Mouse (Mus musculus) testis, postnatal 14 days (tissue): ENCODE measurements at regions not wholly inside any gene's neighbourhood (a gene's known extent, or its start where the extent isn't known, plus 50 kb on each side); places are given as distances from the start of the nearest gene placed in this dataset.

ENCODE experiments used
- DNase-seq: peaks from one replicate; pipeline ENCODE4 v3.0.0; 2021; ENCODE audit warnings: low spot score

DNA sequence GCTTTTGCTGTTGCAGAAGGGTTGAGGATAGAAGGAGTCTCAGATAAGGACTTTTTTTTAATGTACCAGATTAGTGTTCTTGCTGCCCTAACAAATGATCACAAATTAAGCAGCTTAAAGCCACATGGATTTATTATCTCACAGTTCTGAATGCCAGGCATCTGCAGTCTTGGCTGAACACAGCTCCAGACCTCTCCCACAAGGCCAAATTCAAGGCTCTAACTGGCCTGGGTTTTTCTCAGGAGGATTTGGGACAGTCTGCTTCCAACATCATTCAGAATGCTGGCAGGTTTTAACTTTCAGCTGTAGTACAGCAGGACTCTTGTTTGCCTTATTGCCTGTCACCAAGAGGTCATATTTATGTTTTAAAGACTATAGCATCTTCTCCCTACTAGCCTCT, 329.7 kb upstream of the Chrm2 start:
- DNase-seq, result peak; percentile 4

GRCm38 (mm10) chr6:36060411-36060810, 327.5 kb upstream of the Chrm2 start:
- no peak for DNase-seq

DNA sequence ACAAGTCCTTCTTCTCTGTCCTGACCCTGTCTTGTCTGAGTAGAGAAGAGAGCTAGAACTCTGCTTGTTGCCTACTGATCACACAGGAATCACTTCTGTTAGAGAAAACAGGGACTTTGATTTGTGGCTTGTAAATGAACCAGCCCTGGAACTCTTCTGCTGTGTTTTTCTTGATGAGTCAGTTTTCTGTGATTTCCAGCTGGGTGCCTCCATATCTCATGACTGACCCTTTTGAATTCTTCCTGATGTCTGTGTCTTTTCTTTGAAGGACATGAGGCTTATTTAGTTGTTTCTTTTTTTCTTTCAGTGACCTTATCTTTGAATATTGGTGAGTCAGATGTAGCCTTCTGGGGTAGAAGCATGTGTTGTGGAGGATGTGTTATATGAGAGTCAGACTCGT, 323.0 kb upstream of the Chrm2 start:
- DNase-seq, result no peak

DNA sequence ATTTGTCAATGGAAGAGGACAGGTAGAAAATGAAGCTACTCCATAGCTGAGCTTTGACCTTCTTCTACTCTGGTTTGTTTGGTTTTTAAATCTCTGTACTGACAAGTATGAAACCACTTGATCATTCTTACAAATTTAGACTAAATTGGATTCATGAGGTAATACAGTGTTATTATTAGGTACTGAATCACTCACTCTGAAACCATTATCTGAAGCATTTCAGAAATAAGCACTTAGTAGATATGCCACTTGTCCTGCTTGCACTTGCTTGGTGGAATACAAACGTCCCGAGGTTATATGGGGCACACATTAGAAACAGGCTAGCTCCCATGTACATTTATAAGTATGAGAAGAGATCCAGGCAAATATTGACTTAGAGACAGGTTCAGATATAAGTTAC, 319.2 kb upstream of the Chrm2 start:
- DNase-seq, result no peak

DNA sequence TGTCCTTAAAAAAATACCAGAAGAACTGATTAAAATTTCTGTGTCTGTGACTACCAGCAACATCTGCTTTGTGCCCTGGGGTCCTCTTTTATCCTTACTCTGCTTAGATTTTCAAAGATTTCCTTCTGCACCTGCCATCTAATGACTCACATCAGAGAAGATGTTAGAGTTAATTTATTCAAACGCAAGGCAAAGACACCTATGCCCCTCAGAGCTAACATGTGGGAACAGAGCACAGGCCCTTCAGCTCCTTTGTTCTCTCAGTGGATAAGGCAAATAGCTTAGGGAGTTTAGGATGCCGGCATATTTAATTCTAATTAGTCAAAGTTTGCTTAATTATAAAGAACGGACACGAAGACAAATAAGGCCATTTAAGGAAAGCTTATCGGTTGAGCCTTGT, 308.3 kb upstream of the Chrm2 start:
- no peak for DNase-seq

DNA sequence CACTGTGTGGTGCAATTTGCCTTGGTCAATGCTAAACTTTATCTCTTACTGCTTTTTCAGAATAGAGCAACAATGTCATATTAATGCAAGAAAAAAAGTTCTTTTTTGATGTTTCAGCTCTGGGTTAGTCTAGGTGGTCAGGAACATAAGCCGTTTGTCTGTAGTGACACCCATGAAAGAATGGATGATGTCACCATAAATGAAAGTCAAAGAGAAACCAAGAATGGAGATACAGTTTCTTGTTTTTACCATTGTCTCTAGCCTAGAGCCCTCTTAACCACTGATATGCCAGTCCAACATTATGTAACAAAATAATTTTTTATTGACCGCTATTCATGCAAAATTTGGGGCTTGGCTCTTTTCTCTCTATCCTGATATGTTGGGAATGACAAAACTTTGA, 294.3 kb upstream of the Chrm2 start:
- no peak for DNase-seq

GRCm38 (mm10) chr6:36094075-36094474, 293.8 kb upstream of the Chrm2 start:
- DNase-seq, result no peak

DNA sequence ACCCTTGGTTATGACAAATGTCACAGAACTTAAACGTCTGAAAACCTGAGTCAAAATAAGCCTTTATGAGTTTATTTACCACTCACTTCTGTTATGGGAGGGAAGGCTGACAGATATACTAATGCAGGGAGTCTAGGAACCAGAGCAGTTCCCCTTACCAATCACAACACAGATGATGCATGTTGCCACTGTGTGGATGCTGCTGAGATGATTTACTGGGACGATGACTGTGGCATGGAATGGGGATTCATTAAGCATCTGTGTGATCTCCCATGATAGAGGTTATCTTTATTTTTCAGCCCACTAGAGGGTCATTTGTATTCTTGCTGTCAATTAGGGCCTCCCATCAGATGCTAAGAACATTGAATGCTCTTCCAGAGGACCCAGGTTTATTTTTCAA, 290.5 kb upstream of the Chrm2 start:
- no peak for DNase-seq

GRCm38 (mm10) chr6:36098179-36098578, 289.7 kb upstream of the Chrm2 start:
- DNase-seq, result no peak

GRCm38 (mm10) chr6:36108830-36109229, 279.1 kb upstream of the Chrm2 start:
- DNase-seq, result no peak

DNA sequence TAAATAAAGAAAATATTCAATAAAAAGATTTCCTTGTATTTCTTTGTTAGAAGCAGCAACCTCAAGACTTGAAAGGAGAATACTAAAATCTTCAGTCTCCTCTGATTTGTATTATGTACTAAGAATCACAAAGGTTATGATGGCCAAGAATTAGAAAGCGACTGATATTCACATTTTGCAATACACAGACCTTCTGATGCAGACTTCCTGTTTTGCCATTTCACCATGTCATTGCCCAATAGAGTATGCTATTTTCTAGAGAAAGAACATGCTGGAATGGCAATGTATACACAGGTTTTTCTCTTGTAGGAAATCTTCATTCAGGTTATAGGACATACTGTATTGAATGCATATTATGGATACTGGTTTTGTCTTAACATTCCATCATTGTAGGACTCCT, 250.7 kb upstream of the Chrm2 start:
- DNase-seq, result no peak

DNA sequence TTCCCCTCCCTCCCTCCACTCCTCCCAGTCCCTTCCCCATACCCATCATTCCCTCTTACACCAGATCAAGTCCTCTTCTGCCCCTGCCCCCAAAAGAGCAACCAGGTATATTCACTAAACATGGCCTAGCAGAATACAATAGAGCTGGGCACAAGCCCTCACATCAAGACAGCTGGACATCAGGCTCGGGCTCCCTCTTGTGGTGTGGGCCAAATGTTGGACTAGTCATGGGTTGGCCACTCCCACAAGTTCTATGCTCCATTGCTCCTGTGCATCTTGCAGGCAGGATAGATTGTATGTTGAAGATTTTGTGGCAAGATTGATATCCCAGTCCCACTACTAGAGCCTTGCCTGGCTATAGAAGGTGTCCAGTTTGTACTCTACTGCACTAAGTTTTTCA, 240.6 kb upstream of the Chrm2 start:
- DNase-seq, result no peak

DNA sequence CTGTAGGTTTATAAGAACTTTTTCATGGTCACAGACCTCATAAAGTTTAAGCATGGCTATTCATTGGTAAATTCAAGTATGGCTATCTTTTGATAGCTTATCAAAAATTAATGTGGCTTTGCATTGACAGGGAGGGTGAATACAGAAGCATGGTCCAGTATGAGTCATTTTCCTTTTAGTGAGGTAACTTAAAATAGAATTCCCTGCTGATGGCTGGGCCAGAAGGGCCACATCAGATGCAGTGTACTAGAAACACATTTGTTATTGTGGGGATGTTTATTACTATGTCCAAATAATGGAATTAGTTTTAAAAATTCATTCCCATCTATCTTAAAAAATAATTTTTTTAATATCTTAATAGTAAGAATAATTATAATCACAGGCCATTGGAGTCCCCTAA, 213.4 kb upstream of the Chrm2 start:
- no peak for DNase-seq

GRCm38 (mm10) chr6:36175112-36175511, 212.8 kb upstream of the Chrm2 start:
- no peak for DNase-seq

GRCm38 (mm10) chr6:36179895-36180294, 208.0 kb upstream of the Chrm2 start:
- DNase-seq, result no peak

GRCm38 (mm10) chr6:36182698-36183097, 205.2 kb upstream of the Chrm2 start:
- no peak for DNase-seq

- no peak for DNase-seq
Observed at GRCm38 (mm10) chr6:36206666-36207065, 181.2 kb upstream of the Chrm2 start.

- DNase-seq, result no peak
Observed at GRCm38 (mm10) chr6:36221308-36221707, 166.6 kb upstream of the Chrm2 start.

DNA sequence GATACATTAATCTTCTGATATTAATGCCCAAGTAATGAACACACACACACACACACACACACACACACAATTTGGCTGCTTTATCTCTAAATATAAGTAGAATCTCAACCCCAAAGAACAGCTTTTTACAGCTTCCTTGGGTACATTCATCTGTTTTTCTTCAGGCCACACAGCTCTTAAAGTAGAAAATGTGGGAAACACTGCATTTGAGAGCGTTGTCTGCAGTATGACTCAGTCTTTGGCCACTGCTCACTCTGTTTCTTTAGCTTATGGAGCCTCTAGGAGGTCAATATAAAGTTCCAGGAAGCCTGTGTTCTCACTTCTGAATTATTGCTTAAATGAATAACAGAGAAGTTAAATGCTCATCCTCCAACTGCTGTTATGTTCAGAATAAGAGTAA, 153.4 kb upstream of the Chrm2 start:
- DNase-seq, result no peak

DNA sequence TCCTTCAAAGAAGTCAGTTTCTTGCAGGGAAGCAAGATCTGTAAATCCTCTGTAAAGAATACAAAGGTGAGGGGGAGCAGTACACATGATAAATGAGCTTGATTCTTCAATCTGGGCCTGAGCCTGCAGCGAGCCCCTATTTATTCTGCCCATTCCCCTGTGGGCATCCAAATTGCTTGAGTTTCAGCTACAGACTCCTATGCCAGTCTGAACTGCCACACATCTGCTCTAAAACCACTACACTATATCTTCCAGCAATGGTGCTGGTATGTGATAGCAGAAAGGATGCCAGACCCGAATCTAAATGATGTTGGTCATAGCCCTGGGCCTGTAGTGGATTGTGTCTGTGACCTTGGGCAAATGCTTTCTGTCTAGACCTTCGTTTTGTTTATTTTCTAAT, 140.9 kb upstream of the Chrm2 start:
- DNase-seq, result no peak

DNA sequence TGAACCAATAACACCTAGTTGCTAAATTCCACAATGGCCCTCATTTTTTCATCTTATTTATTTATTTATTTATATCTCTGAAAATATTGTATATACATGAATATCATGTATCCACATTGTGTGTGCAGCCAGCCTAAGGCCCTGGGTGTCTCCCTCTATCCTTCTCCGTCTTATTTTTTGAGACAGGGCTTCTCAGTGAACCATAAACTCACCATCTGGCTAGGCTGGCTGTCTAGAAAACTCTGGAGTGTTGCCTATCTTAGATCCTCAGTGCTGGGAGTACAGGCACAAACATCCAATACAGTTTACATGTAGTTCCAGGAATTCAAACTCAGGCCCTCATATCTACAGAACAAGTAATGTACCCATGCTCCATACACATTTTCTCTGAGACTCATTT, 139.7 kb upstream of the Chrm2 start:
- no peak for DNase-seq

DNA sequence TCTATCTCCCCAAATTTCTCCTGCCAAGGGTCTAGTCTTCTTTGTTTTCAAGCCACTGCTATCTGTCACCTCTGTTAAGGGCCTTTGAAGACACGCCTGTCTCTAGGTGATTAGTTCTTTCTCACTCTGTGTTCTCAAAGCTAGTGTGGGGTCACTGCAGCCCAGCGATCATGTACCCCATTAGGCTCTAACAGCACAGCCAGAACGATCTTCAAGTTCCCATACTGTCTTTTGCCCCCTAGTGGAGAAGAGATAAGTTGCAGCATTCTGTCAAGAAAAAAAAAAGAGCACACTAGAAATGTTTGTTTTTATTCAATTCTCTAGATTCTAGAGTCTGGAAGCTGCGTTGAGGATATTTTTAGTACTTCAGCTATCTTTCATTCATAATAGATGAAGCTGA, 138.8 kb upstream of the Chrm2 start:
- DNase-seq, result no peak

DNA sequence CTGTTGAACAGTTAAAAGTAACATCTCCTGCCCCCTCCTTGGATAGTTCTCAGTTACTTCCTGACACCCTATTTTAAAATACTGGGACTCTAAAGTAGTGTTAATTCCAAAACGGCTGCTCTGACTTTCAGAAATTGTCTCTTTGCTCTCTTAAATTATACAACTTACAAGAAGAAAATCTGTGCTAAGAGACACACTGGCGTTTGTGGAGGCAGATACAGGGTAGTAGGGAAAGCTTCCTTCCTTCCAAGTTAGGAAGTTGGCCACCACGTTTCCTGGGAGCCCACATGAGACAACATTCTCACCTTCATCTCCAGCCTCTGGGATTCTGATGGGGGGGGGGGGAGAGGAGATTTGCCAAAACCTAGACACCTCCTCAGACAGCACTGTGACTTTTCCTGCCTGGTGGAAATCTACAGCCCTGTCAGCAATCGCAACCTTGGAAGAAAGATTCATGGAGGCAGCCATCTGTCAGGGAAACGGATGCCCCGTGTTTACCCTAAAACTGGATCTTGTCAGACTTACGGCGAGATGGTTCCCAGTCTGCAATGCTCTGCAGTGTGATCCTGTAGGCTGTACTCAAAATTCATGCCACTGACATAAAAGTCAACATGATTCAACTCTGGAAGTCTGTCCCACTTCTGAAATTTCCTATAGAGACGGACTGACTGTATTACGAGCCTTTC, 121.0 kb upstream of the Chrm2 start:
- DNase-seq, result no peak

- no peak for DNase-seq
Observed at GRCm38 (mm10) chr6:36286664-36287063, 101.2 kb upstream of the Chrm2 start.

- DNase-seq, result no peak
Observed at GRCm38 (mm10) chr6:36313586-36313985, 74.3 kb upstream of the Chrm2 start.
